ENCODE assay signal across 26 mouse cellular contexts in genomic region chr2:157789226-157789625, GRCm38 (mm10). TPM values are rescaled to one million over a fixed set of nuclear protein-coding genes. Genes with fewer than 3 reads are reported as not detected.
DNase-seq lines count a peak whose midpoint lies in the region; ATAC-seq and TF ChIP-seq lines count a peak whose summit lies in the region.
"Had no signal": no experiment of that assay in that cellular context is flagged by ENCODE, and none has a peak within 500 bp of the region (broad histone marks: within the 10 kb centered on the region; RNA-seq: fewer than 3 reads in every experiment).

No protein-coding gene starts in this region.

- H3K4me1 ChIP-seq in midbrain, embryonic 12.5 days: peaks cover 12% of the 10 kb centered on the region; the same call in 1 of the 2 replicates
- no peaks in the 10 kb centered on the region; the same call in 1 of the 2 replicates for H3K4me1 ChIP-seq in midbrain, postnatal 0 days (ENCODE audit: insufficient read depth, low read length)
- H3K4me1 ChIP-seq in hindbrain, embryonic 12.5 days: peaks cover 36% of the 10 kb centered on the region
- H3K4me1 ChIP-seq: heart, embryonic 15.5 days had no signal

- no peaks in the 10 kb centered on the region for H3K9me3 ChIP-seq in midbrain, embryonic 12.5 days
- H3K9me3 ChIP-seq in midbrain, postnatal 0 days (ENCODE audit: low read length): no peaks in the 10 kb centered on the region
- H3K9me3 ChIP-seq in hindbrain, embryonic 12.5 days (replicated peaks): no peaks in the 10 kb centered on the region
- H3K9me3 ChIP-seq: embryonic facial prominence, embryonic 13.5 days; forebrain, embryonic 12.5 days; heart, embryonic 15.5 days; liver, embryonic 13.5 days had no signal

- DNase-seq in cerebellum, adult 11-12 months: peak; percentile 16
- DNase-seq in cerebellum, adult 8-10 months: no peak
- DNase-seq in midbrain, postnatal 0 days (ENCODE audit: low spot score): no peak
- DNase-seq in brain, adult 2 months (ENCODE audit: low read depth, low spot score): peak; percentile 61
- no peak for DNase-seq in spleen, postnatal 4 days (ENCODE audit: low spot score in 2 of 2)
- DNase-seq: adrenal gland, postnatal 14 days; embryo, embryonic 11 days; gastrocnemius, adult 2 months; heart, postnatal 36 days; kidney, adult 18-20 months; liver, embryonic 13.5 days; lung, adult 2 months; lung, postnatal 14 days; thymus, adult 2 months had no signal

- H3K27ac ChIP-seq in midbrain, embryonic 12.5 days (replicated peaks): peak overlapping the region; percentile 46; the same call in 1 of the 2 replicates
- no peak overlapping the region for H3K27ac ChIP-seq in midbrain, postnatal 0 days (ENCODE audit: low read depth, low read length)
- H3K27ac ChIP-seq in hindbrain, embryonic 12.5 days: 0 out of 2 replicates have a peak overlapping the region, but pooled peaks have one; percentile 14
- H3K27ac ChIP-seq: embryonic facial prominence, embryonic 13.5 days; forebrain, embryonic 12.5 days; gastrocnemius, adult 2 months; heart, embryonic 15.5 days; kidney, postnatal 0 days; left cerebral cortex, adult 2 months; liver, embryonic 13.5 days; stomach, postnatal 0 days had no signal

- WGBS in midbrain, embryonic 12.5 days: 82% methylated on average over 7 of the region's 7 CpGs
- WGBS in midbrain, postnatal 0 days: 72% methylated on average over 7 of the region's 7 CpGs
- 72% methylated on average over 7 of the region's 7 CpGs for WGBS in hindbrain, embryonic 12.5 days

- H3K36me3 ChIP-seq in midbrain, embryonic 12.5 days: peaks cover 10% of the 10 kb centered on the region; the same call in 1 of the 2 replicates
- peaks cover 5% of the 10 kb centered on the region for H3K36me3 ChIP-seq in midbrain, postnatal 0 days (ENCODE audit: insufficient read depth, low read length)
- H3K36me3 ChIP-seq in hindbrain, embryonic 12.5 days: no peaks in the 10 kb centered on the region

- no peak overlapping the region for H3K9ac ChIP-seq in midbrain, embryonic 12.5 days (replicated peaks)
- no peak overlapping the region for H3K9ac ChIP-seq in midbrain, postnatal 0 days (replicated peaks; ENCODE audit: low read length, poor library complexity, severe bottlenecking)
- H3K9ac ChIP-seq in hindbrain, embryonic 12.5 days: no peak overlapping the region
- H3K9ac ChIP-seq: embryonic facial prominence, embryonic 13.5 days; forebrain, embryonic 12.5 days; heart, embryonic 15.5 days; liver, embryonic 13.5 days had no signal

- no peak for TF ChIP-seq CTCF in midbrain, postnatal 0 days (IDR thresholded peaks at IDR 0.05)

- H3K4me2 ChIP-seq in midbrain, embryonic 12.5 days (replicated peaks): no peak overlapping the region
- H3K4me2 ChIP-seq in midbrain, postnatal 0 days (ENCODE audit: low read depth, low read length, poor library complexity, severe bottlenecking): no peak overlapping the region
- no peak overlapping the region for H3K4me2 ChIP-seq in hindbrain, embryonic 12.5 days (replicated peaks)
- H3K4me2 ChIP-seq: embryonic facial prominence, embryonic 13.5 days; forebrain, embryonic 12.5 days; heart, embryonic 15.5 days; liver, embryonic 13.5 days had no signal

- ATAC-seq in midbrain, embryonic 12.5 days (ENCODE audit: low FRiP score, low read depth): no peak
- ATAC-seq in midbrain, postnatal 0 days (ENCODE audit: low FRiP score): no peak
- no peak for ATAC-seq in hindbrain, embryonic 12.5 days (ENCODE audit: low FRiP score)
- ATAC-seq in megakaryocyte progenitor cell, adult 5-6 weeks (replicated peaks; ENCODE audit: poor library complexity): no peak
- ATAC-seq: activated CD4-positive, CD25-positive, alpha-beta regulatory T cell, adult 4 months; inflammation-experienced regulatory T-cells, adult 6 months had no signal

- peaks cover 36% of the 10 kb centered on the region for H3K27me3 ChIP-seq in midbrain, embryonic 12.5 days
- no peaks in the 10 kb centered on the region for H3K27me3 ChIP-seq in midbrain, postnatal 0 days (ENCODE audit: insufficient read depth, low read length)
- H3K27me3 ChIP-seq in hindbrain, embryonic 12.5 days: peaks cover 61% of the 10 kb centered on the region
- H3K27me3 ChIP-seq: embryonic facial prominence, embryonic 13.5 days; forebrain, embryonic 12.5 days; heart, embryonic 15.5 days; liver, embryonic 13.5 days had no signal

- H3K4me3 ChIP-seq in midbrain, embryonic 12.5 days: no peak overlapping the region
- H3K4me3 ChIP-seq in midbrain, postnatal 0 days (ENCODE audit: low read depth, low read length): no peak overlapping the region
- no peak overlapping the region for H3K4me3 ChIP-seq in hindbrain, embryonic 12.5 days
- H3K4me3 ChIP-seq: embryonic facial prominence, embryonic 13.5 days; erythroblast, embryonic 14.5 days; forebrain, embryonic 12.5 days; gastrocnemius, adult 2 months; heart, embryonic 15.5 days; left cerebral cortex, adult 2 months; liver, embryonic 13.5 days had no signal

RNA-seq across cellular contexts. Expression of gene Ctnnbl1, which starts 52.0 kb away (rescaled TPM):
- 89.1 and 94.2 TPM in 2 replicates for polyA plus RNA-seq in midbrain, embryonic 12.5 days (2016; fragmentation: Nextera tagmentation; extraction: Ambion mirVana)
- total RNA-seq in midbrain, postnatal 0 days (2014; rRNA removed): 33.7 and 40.0 TPM in 2 replicates
- 44.7 and 45.5 TPM in 2 replicates for polyA plus RNA-seq in midbrain, postnatal 0 days (2015; fragmentation: Nextera tagmentation; extraction: Ambion mirVana)
- 82.3 and 83.7 TPM in 2 replicates for polyA plus RNA-seq in hindbrain, embryonic 12.5 days (2016; fragmentation: Nextera tagmentation; extraction: Ambion mirVana)
- total RNA-seq in megakaryocyte progenitor cell, adult 5-6 weeks (2015): 22.5 and 26.0 TPM in 2 replicates
- total RNA-seq in megakaryocyte progenitor cell, adult 5-6 weeks (2017): 44.0 and 52.0 TPM in 2 replicates

Comparison
In these comparisons a context has a peak if more than half of its experiments do, and no peak if none do; other contexts are left out.
1. DNase-seq: peak in cerebellum, adult 11-12 months (single experiment) and brain, adult 2 months (single experiment); none in cerebellum, adult 8-10 months (single experiment), midbrain, postnatal 0 days (single experiment) and spleen, postnatal 4 days (0 of 2).